Mouse (Mus musculus) liver, adult 10 weeks (tissue): ENCODE data around the gene Cenpa. TPM values are rescaled to one million over a fixed set of nuclear protein-coding genes. Genes with fewer than 3 reads are reported as not detected.

Source experiments
- polyA plus RNA-seq: library from polyadenylated mRNA; stranded (reverse); fragments of 350-450 nt; fragmentation: Illumina TruSeq; extraction: RNeasy Lipid Tissue Mini Kit (QIAGEN cat#74804); gene quantifications from one replicate; pipeline ENCODE4 v1.2.3, GENCODE M21; 2014; ENCODE audit warnings: low read depth, low replicate concordance

The Cenpa gene
- polyA plus RNA-seq: 3.2 TPM

DNA sequence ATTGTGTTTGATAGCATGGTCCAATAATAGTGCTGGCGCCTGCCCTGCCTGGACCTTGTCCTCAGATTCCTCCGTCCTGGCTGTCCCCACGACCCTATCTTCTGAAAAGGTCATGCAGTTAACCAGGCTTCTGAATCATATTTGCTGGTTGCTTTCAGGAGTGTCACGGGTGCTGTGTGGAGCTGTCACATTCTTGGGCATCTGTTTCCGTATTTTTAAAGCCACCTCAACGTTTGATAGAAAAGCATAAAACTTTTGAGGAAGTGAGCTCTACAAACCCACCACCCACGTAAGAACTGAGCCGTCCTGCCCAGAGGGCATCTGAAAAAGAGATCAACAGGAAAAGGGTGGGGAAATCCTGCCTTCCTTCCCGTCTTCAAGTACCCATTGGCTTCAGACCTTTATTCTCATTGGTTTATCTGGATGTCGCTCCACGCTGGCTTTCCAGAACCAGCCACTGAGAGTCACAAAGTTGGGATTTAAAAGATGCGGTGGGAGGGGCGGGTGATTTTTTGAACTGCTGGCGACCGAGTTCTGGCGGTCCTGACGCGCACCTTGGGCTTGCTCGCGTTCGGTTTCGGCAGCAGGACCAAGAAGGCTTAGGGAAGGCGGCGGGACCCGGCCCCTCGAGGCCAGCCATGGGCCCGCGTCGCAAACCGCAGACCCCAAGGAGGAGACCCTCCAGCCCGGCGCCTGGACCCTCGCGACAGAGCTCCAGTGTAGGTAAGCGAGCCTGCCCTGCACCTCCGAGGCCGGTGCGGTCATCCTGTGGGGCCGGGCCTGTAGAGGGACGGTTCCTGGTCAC is at the start of gene Cenpa:
Cenpa (plus strand) TSS at position 387 of the 805 bp plus-strand sequence.

GRCm38 (mm10) chr5:30647815-30648560 is 18.6 kb upstream of the Cenpa start, which contains the start of gene Slc35f6:
Gene Slc35f6 (plus strand): TSS chr5:30647933.

GRCm38 (mm10) chr5:30711147-30712001 is 44.8 kb downstream of the Cenpa start, which contains the start of gene Dpysl5:
Gene Dpysl5 (plus strand): TSS chr5:30711564.

Other genes starting within 250 kb of the Cenpa start
- not detected for gene Otof, start 204.8 kb upstream of the Cenpa start, polyA plus RNA-seq
- not detected for gene 1700001C02Rik, start 200.7 kb upstream of the Cenpa start, polyA plus RNA-seq
- gene Cib4, start 120.9 kb upstream of the Cenpa start, polyA plus RNA-seq: not detected
- not detected for gene Kcnk3, start 78.6 kb upstream of the Cenpa start, polyA plus RNA-seq
- 5.6 TPM for gene Slc35f6, start 18.8 kb upstream of the Cenpa start, polyA plus RNA-seq
- not detected for gene Dpysl5, start 44.8 kb downstream of the Cenpa start, polyA plus RNA-seq
- gene Mapre3, start 147.9 kb downstream of the Cenpa start, polyA plus RNA-seq: 15.2 TPM
- gene Tmem214, start 201.2 kb downstream of the Cenpa start, polyA plus RNA-seq: 7.9 TPM
- 1.4 TPM for gene Agbl5, start 221.9 kb downstream of the Cenpa start, polyA plus RNA-seq
- gene Ost4, start 241.0 kb downstream of the Cenpa start, polyA plus RNA-seq: 126 TPM
- 0.56 TPM for gene Emilin1, start 246.6 kb downstream of the Cenpa start, polyA plus RNA-seq